Mouse (Mus musculus): ENCODE results near the gene Gm10277. TPM values are rescaled to one million over a fixed set of nuclear protein-coding genes. Genes with fewer than 3 reads are reported as not detected.
A peak's percentile ranks its signal among the peaks of the same experiment; 100 is the strongest.

The Gm10277 gene
- total and polyA plus RNA-seq, 3 experiments = 0.10 TPM; not detected in 2

GRCm38 (mm10) chr11:77763673-77764340, 23.7 kb downstream of the Gm10277 start:
- Histone ChIP-seq H3K9ac (ENCODE audit: insufficient read depth, low read depth) (peak overlapping the region; percentile 69), H3K4me3 (replicated peaks in 1 of 3; ENCODE audit: low read depth in 2 of 3, low read length in 2 of 3, poor library complexity in 1 of 3) (peak overlapping the region; percentile 50 to 75 (median 72)), H3K4me1 (ENCODE audit: control insufficient read depth in 1 of 2, insufficient read depth in 2 of 2) (peaks cover 14 to 48% of the 10 kb centered on the region in 2 experiments), H3K27ac (ENCODE audit: insufficient read depth, low read depth) (no peak overlapping the region), H3K4me2 (ENCODE audit: insufficient read depth, low read depth, poor library complexity, severe bottlenecking) (peak overlapping the region; percentile 71), H3K79me2 (replicated peaks; ENCODE audit: control insufficient read depth, extremely low read depth, insufficient read depth, poor library complexity, severe bottlenecking) (no peaks in the 10 kb centered on the region), H3K27me3 (replicated peaks) (peaks cover 20% of the 10 kb centered on the region), H3K9me3 (replicated peaks; ENCODE audit: low read length) (no peaks in the 10 kb centered on the region), H3K36me3 (replicated peaks in 1 of 2; ENCODE audit: control insufficient read depth in 1 of 2, insufficient read depth in 1 of 2, low read length in 1 of 2) (no peaks in the 10 kb centered on the region)
- TF ChIP-seq IRF4 (IDR thresholded peaks at IDR 0.05; ENCODE audit: low read depth, low read length) (no peak), SIN3A (IDR thresholded peaks at IDR 0.05; ENCODE audit: low read length) (no peak), MAZ (IDR thresholded peaks at IDR 0.05; ENCODE audit: low read depth, low read length) (no peak), KAT2A (IDR thresholded peaks at IDR 0.05; ENCODE audit: insufficient replicate concordance, low read length) (no peak), ZC3H11A (IDR thresholded peaks at IDR 0.05; ENCODE audit: low read depth, low read length) (no peak), UBTF (IDR thresholded peaks at IDR 0.05; ENCODE audit: low read depth, low read length) (no peak), SMC3 (IDR thresholded peaks at IDR 0.05; ENCODE audit: low read depth, low read length) (no peak)
- dilution Hi-C loops (cut with MboI; ENCODE audit: extremely low pct_ligation_motif_present, extremely low pct_unique_long_range_greater_than_20kb, low sequenced_read_pairs) (no loop called here), in situ Hi-C loops (cut with MboI; ENCODE audit: low pct_ligation_motif_present, low pct_unique_long_range_greater_than_20kb, low sequenced_read_pairs) (no loop called here)
- DNase-seq (ENCODE audit: extremely low read depth) = no peak

DNA sequence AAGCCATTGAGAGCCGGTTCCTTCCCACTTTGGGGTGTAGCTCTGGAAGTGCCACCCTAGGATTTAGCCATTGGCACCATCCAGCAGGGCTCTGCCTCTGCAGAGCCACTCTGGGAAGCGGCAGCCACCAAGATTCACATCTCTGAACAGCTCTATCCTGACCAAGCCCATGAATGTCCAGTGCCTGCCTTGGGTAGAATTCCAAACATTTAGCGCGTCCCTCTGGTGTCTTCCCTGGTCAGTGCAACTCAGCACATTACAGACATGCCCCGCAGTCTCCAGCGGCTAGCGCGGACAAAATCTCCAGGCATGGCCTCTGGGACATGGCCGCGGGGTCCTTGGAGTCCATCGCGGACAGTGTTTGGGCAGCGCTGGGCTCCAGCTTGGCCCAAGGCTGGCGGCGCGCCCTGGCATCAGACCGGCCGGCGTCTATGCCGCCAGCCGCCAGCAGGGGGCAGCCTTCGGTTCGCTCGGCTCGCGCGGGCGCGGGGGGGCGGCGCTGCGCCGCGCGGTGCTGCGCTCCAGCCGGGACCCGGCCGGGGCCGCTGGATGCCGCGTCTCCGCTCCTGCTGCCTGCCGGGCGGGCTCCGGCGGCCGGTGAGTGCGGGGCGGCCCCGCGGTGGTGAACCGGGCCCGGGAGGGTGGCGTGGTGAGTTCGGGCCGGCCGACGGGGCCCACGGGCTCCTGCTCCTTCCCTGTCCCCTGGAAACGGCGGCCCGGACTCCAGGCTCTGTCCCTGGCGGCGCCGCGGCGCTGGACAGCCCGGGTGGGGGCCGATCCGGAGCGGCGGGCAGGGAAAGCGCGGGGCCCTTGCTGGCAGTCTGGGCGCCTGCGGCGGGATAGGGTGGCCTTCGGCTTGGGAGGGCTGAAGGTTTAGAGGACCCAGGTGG, 24.5 kb downstream of the Gm10277 start, which contains the start of gene Myo18a:
Gene Myo18a (plus strand): TSS at position 464 of the 890 bp plus-strand sequence.
- Histone ChIP-seq H3K9ac (ENCODE audit: insufficient read depth, low read depth) (peak within 1 kb of the TSS; percentile 69), H3K4me1 (ENCODE audit: control insufficient read depth in 1 of 2, insufficient read depth in 2 of 2) (peaks cover 21 to 56% of the 10 kb centered on the region in 2 experiments), H3K4me2 (ENCODE audit: insufficient read depth, low read depth, poor library complexity, severe bottlenecking) (peak within 1 kb of the TSS; percentile 71), H3K4me3 (replicated peaks in 1 of 3; ENCODE audit: low read depth in 2 of 3, low read length in 2 of 3, poor library complexity in 1 of 3) (peak within 1 kb of the TSS; percentile 50 to 75 (median 72)), H3K36me3 (replicated peaks in 1 of 2; ENCODE audit: control insufficient read depth in 1 of 2, insufficient read depth in 1 of 2, low read length in 1 of 2) (no peaks in the 10 kb centered on the region), H3K79me2 (replicated peaks; ENCODE audit: control insufficient read depth, extremely low read depth, insufficient read depth, poor library complexity, severe bottlenecking) (no peaks in the 10 kb centered on the region), H3K9me3 (replicated peaks; ENCODE audit: low read length) (no peaks in the 10 kb centered on the region), H3K27ac (ENCODE audit: insufficient read depth, low read depth) (no peak within 1 kb of the TSS), H3K27me3 (replicated peaks) (peaks cover 20% of the 10 kb centered on the region)
- dilution Hi-C loops (cut with MboI; ENCODE audit: extremely low pct_ligation_motif_present, extremely low pct_unique_long_range_greater_than_20kb, low sequenced_read_pairs) = no loop called here
- in situ Hi-C loops (cut with MboI; ENCODE audit: low pct_ligation_motif_present, low pct_unique_long_range_greater_than_20kb, low sequenced_read_pairs) = no loop called here
- DNase-seq (ENCODE audit: extremely low read depth) = peak; percentile 61
- TF ChIP-seq MAZ (IDR thresholded peaks at IDR 0.05; ENCODE audit: low read depth, low read length) (no peak), UBTF (IDR thresholded peaks at IDR 0.05; ENCODE audit: low read depth, low read length) (peak; percentile 58; the same call in 1 of the 2 replicates), TCF12 (IDR thresholded peaks at IDR 0.05; ENCODE audit: low read depth, low read length) (peak; percentile 36; the same call in 1 of the 2 replicates), EP300 (IDR thresholded peaks at IDR 0.05; ENCODE audit: low read length) (no peak), JUND (conservative IDR thresholded peaks at IDR 0.05; ENCODE audit: low read depth, low read length) (no peak), MXI1 (IDR thresholded peaks at IDR 0.05; ENCODE audit: low read depth, low read length) (no peak), CHD2 (IDR thresholded peaks at IDR 0.05; ENCODE audit: low read length) (no peak), E2F4 (IDR thresholded peaks at IDR 0.05; ENCODE audit: insufficient replicate concordance, low read depth, low read length) (no peak), POLR2AphosphoS2 (IDR thresholded peaks at IDR 0.05; ENCODE audit: low read depth, low read length) (no peak), RAD21 (IDR thresholded peaks at IDR 0.05; ENCODE audit: low read depth, low read length) (peak; percentile 38), HCFC1 (IDR thresholded peaks at IDR 0.05; ENCODE audit: low read depth, low read length) (no peak), SMC3 (IDR thresholded peaks at IDR 0.05; ENCODE audit: low read depth, low read length) (peak; percentile 80), USF2 (conservative IDR thresholded peaks at IDR 0.05; ENCODE audit: low read depth, low read length) (no peak), RCOR1 (conservative IDR thresholded peaks at IDR 0.05; ENCODE audit: low read depth, low read length) (no peak), MAX (IDR thresholded peaks at IDR 0.05; ENCODE audit: low read length) (no peak), GABPA (IDR thresholded peaks at IDR 0.05; ENCODE audit: insufficient replicate concordance, low read depth, low read length) (no peak), MYC (IDR thresholded peaks at IDR 0.05; ENCODE audit: low read depth, low read length) (no peak), BHLHE40 (IDR thresholded peaks at IDR 0.05; ENCODE audit: low read depth, low read length) (no peak), NRF1 (IDR thresholded peaks at IDR 0.05; ENCODE audit: low read depth, low read length) (peak; percentile 76), KAT2A (IDR thresholded peaks at IDR 0.05; ENCODE audit: insufficient replicate concordance, low read length) (no peak), POLR2A (IDR thresholded peaks at IDR 0.05; ENCODE audit: low read depth, low read length) (peak; percentile 44; the same call in 1 of the 2 replicates), ZC3H11A (IDR thresholded peaks at IDR 0.05; ENCODE audit: low read depth, low read length) (no peak), MAFK (IDR thresholded peaks at IDR 0.05; ENCODE audit: insufficient replicate concordance, low read length) (no peak), ZNF384 (IDR thresholded peaks at IDR 0.05; ENCODE audit: low read depth, low read length) (no peak), CHD1 (IDR thresholded peaks at IDR 0.05; ENCODE audit: low read depth, low read length) (no peak), USF1 (IDR thresholded peaks at IDR 0.05; ENCODE audit: low read depth, low read length) (no peak), MEF2A (IDR thresholded peaks at IDR 0.05; ENCODE audit: borderline replicate concordance, low read depth, low read length) (no peak; the same call in 1 of the 2 replicates)

Data from CH12.LX (cell line).